Mouse (Mus musculus) heart, adult 2 months (tissue): ENCODE data around the gene Acat2. TPM values are rescaled to one million over a fixed set of nuclear protein-coding genes. Genes with fewer than 3 reads are reported as not detected.
A peak's percentile ranks its signal among the peaks of the same experiment; 100 is the strongest.
"Not testable (repeated sequence)": the region's sequence is repeated elsewhere in the genome, so short reads cannot be mapped to it uniquely, and the experiment has no call there.

ENCODE experiments used
- DNase-seq, 2 experiments: peaks; one replicate each; pipeline ENCODE4 v3.0.0; 2021
- H3K27ac ChIP-seq: fragments of 200-600 bp; 2 replicates; pipeline ENCODE4 v1.8.1; 2022
- H3K27me3 ChIP-seq: fragments of 200-500 bp; 2 replicates; pipeline ENCODE4 v1.6.1; 2012; ENCODE audit warnings: mild to moderate bottlenecking, low read length, inconsistent platforms, mixed read lengths; ENCODE audit not compliant: control insufficient read depth, insufficient read depth
- H3K36me3 ChIP-seq: fragments of 200-500 bp; 2 replicates; pipeline ENCODE4 v1.6.1; 2012; ENCODE audit warnings: low read length, inconsistent platforms; ENCODE audit not compliant: control insufficient read depth, insufficient read depth
- H3K4me1 ChIP-seq: fragments of 200-500 bp; 2 replicates; pipeline ENCODE4 v1.6.1; 2011; ENCODE audit warnings: low read length; ENCODE audit not compliant: control insufficient read depth, insufficient read depth
- H3K4me3 ChIP-seq: fragments of 200-600 bp; 2 replicates; pipeline ENCODE4 v1.8.1; 2022
- H3K79me2 ChIP-seq: fragments of 200-500 bp; replicated peaks from 2 replicates; pipeline ENCODE4 v1.6.1; 2012; ENCODE audit warnings: mild to moderate bottlenecking, inconsistent platforms, low read length, moderate library complexity, mixed read lengths; ENCODE audit not compliant: control insufficient read depth, insufficient read depth
- H3K9ac ChIP-seq: fragments of 200-500 bp; 2 replicates; pipeline ENCODE4 v1.6.1; 2012; ENCODE audit warnings: low read depth, mild to moderate bottlenecking, control low read depth, inconsistent platforms, low read length, mixed read lengths
- CTCF ChIP-seq: fragments of 200-600 bp; IDR thresholded peaks from 2 replicates; pipeline ENCODE4 v1.8.1; 2022; ENCODE audit warnings: antibody characterized with exemption, mild to moderate bottlenecking, moderate library complexity
- EP300 ChIP-seq: fragments of 200-500 bp; IDR thresholded peaks from 2 replicates; pipeline ENCODE4 v1.6.1; 2011; ENCODE audit warnings: low read depth, low read length, control low read depth; ENCODE audit not compliant: insufficient read depth
- POLR2A ChIP-seq: fragments of 200-500 bp; IDR thresholded peaks from 2 replicates; pipeline ENCODE4 v1.6.1; 2011; ENCODE audit warnings: mild to moderate bottlenecking, low read depth, low read length, control low read depth; ENCODE audit not compliant: insufficient read depth
- WGBS: fragments of 180-500 bp; shearing (Covaris S2); methylation state at CpG from one replicate; pipeline ENCODE4 v1.1.7; 2018; 5-methylcytosine and 5-hydroxymethylcytosine counted together
- intact Hi-C: fragments of 180-260 bp; cut with DNase I; formaldehyde crosslinking; loops from one replicate; pipeline ENCODE4 v1.15.1; 2025
- polyA plus RNA-seq: library from polyadenylated mRNA; depleted of rRNA; stranded (reverse); fragments of >200 nt; gene quantifications from 2 replicates; pipeline ENCODE4 v1.2.3, GENCODE M21; 2012
- total RNA-seq, 2 experiments: library from RNA; stranded (reverse); gene quantifications; 2 replicates each; pipeline ENCODE4 v1.2.3; 2021

The Acat2 gene
- total and polyA plus RNA-seq, 3 experiments: 5.7 to 6.9 (median 6.6) TPM

DNA sequence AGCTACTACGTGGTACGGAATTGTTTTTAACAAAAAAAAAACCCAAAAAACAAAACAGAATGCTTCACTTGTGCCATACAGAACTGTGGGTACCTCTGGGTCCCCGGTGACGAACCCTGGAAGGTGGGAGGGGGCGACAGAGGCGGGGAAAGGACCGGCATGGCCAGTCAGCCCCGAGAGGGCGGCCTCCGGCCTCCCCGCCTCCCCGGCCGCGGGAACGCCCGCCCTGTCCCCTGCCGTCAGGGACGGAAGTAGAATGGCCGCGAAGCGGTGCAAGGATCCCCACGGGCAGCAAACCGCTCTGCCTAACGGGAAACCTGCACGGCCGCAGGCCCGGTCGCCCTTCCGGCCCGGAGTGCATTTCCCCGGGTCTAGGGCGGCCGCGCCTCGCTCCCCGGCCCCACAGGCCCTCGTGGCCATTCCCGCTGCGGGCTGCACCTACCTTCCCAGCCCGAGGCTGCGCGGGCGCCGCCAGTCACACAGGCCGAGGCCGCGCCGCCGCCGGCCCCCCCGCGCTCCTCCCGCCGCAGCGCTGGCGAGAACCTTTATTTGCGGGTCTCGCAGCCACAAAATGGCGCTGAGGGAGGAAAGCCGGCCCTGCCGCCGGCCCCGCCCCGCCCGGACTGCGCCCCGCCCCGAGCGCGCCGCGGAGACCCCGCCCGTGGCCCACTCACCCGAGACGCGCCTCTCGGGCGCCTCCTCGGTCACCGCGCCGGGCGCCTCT, 31.2 kb upstream of the Acat2 start:
- TF ChIP-seq CTCF (0 out of 2 replicates have a peak, but pooled peaks have one; percentile 7), EP300 (no peak)
- H3K4me1 ChIP-seq: peaks cover 4% of the 10 kb centered on the region
- H3K9ac ChIP-seq: peak overlapping the region; percentile 96
- H3K27me3 ChIP-seq: no peaks in the 10 kb centered on the region
- H3K79me2 ChIP-seq: no peaks in the 10 kb centered on the region
- peak overlapping the region; percentile 100 for H3K27ac ChIP-seq
- intact Hi-C loops: loop anchor here (1.0 to 2.0 kb wide), 3 partner anchors 16 to 75 kb away; partner anchors contain the start of genes Acat2 and Mrpl18
- peak; percentile 95 to 96 for DNase-seq
- peaks cover 15% of the 10 kb centered on the region for H3K36me3 ChIP-seq
- peak overlapping the region; percentile 79 for H3K4me3 ChIP-seq
- WGBS: under 1% methylated on average over 70 of the region's 84 CpGs

DNA sequence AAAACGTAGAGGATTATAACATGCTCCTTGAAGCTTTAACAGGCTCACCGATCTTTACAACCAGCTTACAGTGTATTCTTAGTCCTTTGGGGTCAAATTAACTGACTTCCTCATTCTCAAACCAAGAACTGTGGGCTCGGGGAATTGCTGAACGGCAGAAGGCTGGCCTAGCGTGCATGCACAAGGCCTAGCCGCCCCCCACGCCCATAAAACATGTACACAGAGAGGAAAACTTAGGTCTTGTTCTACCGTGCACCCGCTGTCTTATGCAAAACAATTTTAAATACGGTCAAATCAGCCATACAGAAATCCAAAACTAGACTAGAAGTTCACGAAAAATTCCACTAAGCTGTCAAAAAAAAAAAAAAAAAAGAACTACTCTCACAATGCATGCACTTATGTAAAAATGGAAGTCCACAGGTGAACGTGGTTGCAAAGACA, 30.7 kb upstream of the Acat2 start:
- Histone ChIP-seq H3K79me2 (no peaks in the 10 kb centered on the region), H3K9ac (peak overlapping the region; percentile 96), H3K4me1 (peaks cover 4% of the 10 kb centered on the region), H3K36me3 (peaks cover 15% of the 10 kb centered on the region), H3K4me3 (peak overlapping the region; percentile 79), H3K27me3 (no peaks in the 10 kb centered on the region), H3K27ac (peak overlapping the region; percentile 100)
- peak in 1 of 2 experiments; percentile 22 for DNase-seq
- 1% methylated on average over 12 of the region's 12 CpGs for WGBS
- TF ChIP-seq CTCF (no peak), EP300 (no peak), POLR2A (no peak)
- intact Hi-C loops: no loop called here

DNA sequence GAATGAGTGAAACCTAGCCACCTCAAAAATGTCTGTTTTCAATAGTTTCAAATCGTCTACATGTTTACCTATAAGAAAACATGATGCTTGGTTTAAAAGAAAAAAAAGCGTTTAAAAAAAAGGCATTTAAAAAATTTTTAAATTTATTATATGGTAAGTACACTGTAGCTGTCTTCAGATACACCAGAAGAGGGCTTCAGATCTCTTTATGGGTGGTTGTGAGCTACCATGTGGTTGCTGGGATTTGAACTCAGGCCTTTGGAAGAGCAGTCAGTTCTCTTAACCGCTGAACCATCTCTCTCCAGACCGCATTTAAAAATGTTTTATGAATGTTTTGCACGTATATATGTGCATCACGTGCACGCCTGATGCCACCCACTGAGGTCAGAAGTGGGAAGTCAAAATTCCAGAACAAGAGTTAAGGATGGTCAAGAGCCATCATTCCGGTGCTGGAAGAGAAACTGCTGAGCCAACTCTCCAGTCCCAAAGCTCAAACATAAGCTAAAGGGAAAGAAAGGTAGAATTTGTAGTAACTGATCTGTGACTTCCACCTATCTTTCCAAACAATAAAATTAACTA, 30.1 kb upstream of the Acat2 start:
- H3K79me2 ChIP-seq: no peaks in the 10 kb centered on the region
- peaks cover 4% of the 10 kb centered on the region for H3K4me1 ChIP-seq
- intact Hi-C loops: no loop called here
- TF ChIP-seq POLR2A: no peak
- no peak for TF ChIP-seq CTCF
- TF ChIP-seq EP300: no peak
- DNase-seq: no peak
- H3K27ac ChIP-seq: peak overlapping the region; percentile 100
- WGBS: 28% methylated on average over 8 of the region's 8 CpGs
- peaks cover 17% of the 10 kb centered on the region for H3K36me3 ChIP-seq
- peak overlapping the region; percentile 79 for H3K4me3 ChIP-seq
- H3K27me3 ChIP-seq: no peaks in the 10 kb centered on the region
- H3K9ac ChIP-seq: peak overlapping the region; percentile 41

DNA sequence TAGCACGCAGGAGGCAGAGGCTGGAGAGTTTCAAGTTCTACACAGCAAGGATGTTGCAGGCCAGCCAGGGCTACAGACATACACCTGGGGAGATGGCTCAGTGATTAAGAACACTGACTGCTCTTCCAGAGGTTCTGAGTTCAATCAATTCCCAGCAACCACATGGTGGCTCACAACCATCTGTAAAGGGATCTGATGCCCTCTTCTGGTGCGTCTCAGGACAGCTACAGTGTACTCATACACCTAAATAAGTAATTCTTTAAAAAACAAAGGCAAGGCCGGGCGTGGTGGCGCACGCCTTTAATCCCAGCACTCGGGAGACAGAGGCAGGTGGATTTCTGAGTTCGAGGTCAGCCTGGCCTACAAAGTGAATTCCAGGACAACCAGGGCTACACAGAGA, 27.5 kb upstream of the Acat2 start:
- H3K4me1 ChIP-seq, DNase-seq, H3K9ac ChIP-seq, intact Hi-C loops, H3K27ac ChIP-seq, H3K27me3 ChIP-seq, H3K79me2 ChIP-seq, H3K4me3 ChIP-seq: not testable (repeated sequence)
- TF ChIP-seq CTCF: peak; percentile 41
- WGBS: 90% methylated on average over 8 of the region's 8 CpGs
- peaks cover 29% of the 10 kb centered on the region for H3K36me3 ChIP-seq

DNA sequence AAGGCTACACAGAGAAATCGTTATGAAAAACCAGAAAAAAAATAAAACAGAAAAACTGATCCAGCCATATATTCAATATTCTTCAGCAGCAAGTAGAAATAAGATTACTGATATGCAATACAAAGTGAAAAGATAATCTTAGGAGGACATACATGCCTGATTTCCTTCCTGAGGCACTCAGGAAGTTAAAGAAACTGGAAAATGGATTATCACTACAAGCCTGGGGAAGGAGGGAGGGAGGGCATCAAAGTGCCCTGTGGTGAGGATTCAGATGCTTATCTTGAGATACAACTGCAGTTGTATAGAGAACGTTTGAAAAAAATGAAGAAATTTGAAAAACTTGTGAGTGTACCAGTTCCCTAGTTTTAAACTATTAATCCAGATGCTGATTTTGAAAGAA, 23.4 kb upstream of the Acat2 start:
- peaks cover 1% of the 10 kb centered on the region for H3K4me1 ChIP-seq
- WGBS: 43% methylated on average over 2 of the region's 2 CpGs
- H3K36me3 ChIP-seq: peaks cover 37% of the 10 kb centered on the region
- DNase-seq: no peak
- intact Hi-C loops: no loop called here
- TF ChIP-seq POLR2A: no peak
- TF ChIP-seq EP300: no peak
- TF ChIP-seq CTCF: no peak
- H3K9ac ChIP-seq: no peak overlapping the region
- peaks cover 3% of the 10 kb centered on the region; the same call in 1 of the 2 replicates for H3K79me2 ChIP-seq
- H3K4me3 ChIP-seq: no peak overlapping the region
- no peak overlapping the region for H3K27ac ChIP-seq
- no peaks in the 10 kb centered on the region for H3K27me3 ChIP-seq

DNA sequence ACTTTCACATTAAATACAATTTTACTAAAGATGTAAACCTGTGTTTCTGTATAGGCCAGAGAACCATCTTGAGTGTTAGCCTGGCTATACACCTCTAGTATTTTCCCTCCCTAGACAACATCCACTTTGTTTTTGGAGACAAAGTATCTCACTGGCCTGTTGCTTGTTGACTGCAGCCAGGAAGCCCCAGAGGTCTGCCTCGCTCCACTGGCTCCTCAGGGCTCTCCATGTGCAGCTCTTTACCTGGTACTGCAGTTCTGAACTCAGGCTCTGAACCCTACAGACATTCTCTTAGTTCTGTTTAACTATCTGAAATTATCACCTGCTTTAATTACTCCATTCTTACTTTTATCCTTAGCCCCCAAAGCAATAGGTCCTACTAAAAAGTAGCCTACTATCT, 18.0 kb upstream of the Acat2 start:
- H3K36me3 ChIP-seq: peaks cover 31% of the 10 kb centered on the region
- WGBS: 94% methylated on average over 1 of the region's 1 CpGs

More for the DNA sequence above, 18.0 kb upstream of the Acat2 start:
- Histone ChIP-seq H3K4me3 (no peak overlapping the region), H3K27ac (no peak overlapping the region), H3K9ac (no peak overlapping the region), H3K4me1 (no peaks in the 10 kb centered on the region), H3K79me2 (peaks cover 3% of the 10 kb centered on the region; the same call in 1 of the 2 replicates), H3K27me3 (no peaks in the 10 kb centered on the region)
- intact Hi-C loops: no loop called here
- no peak for DNase-seq
- no peak for TF ChIP-seq EP300
- no peak for TF ChIP-seq CTCF
- TF ChIP-seq POLR2A: no peak
